Mouse (Mus musculus): ENCODE data around the gene Dbh. TPM values are rescaled to one million over a fixed set of nuclear protein-coding genes. Genes with fewer than 3 reads are reported as not detected.

Dbh gene
- polyA plus RNA-seq, 1 experiment from 2014 or later: not detected

DNA sequence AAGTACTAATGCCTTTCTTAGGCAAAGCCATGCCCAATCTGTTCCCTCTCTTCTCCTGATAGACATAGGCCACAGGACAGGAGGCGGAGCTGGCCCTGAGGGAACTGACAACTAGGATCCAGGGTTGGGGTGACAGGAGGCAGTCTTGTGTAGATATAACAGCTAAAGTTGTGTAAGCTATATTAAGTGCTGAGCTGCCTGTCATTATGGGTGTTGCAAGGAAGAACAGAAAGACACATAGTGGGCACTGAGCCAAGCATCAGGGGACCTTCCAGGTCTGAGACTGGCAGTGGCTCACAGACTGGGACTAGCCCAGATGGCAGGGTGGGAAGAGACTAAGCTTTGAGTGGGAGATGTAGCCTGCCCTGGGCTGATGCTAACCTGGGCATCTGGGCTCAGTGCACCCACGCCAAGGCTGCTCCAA, 53.1 kb downstream of the Dbh start:
- DNase-seq (ENCODE audit: low spot score) (no peak), ATAC-seq (replicated peaks; ENCODE audit: low FRiP score) (no peak)
- Histone ChIP-seq H3K27me3 (ENCODE audit: control insufficient read depth, insufficient read depth, low read length) (no peaks in the 10 kb centered on the region), H3K4me3 (ENCODE audit: low read depth, low read length) (no peak overlapping the region), H3K9me3 (ENCODE audit: control insufficient read depth, low read length) (no peaks in the 10 kb centered on the region), H3K9ac (ENCODE audit: low read length) (no peak overlapping the region; the same call in 1 of the 2 replicates), H3K4me2 (ENCODE audit: low read depth, low read length, severe bottlenecking) (no peak overlapping the region), H3K36me3 (ENCODE audit: control insufficient read depth, insufficient read depth, low read length) (no peaks in the 10 kb centered on the region), H3K4me1 (replicated peaks; ENCODE audit: control insufficient read depth, insufficient read depth, low read length) (no peaks in the 10 kb centered on the region), H3K27ac (ENCODE audit: low read depth, low read length) (no peak overlapping the region)
- WGBS: 83% methylated on average over 2 of the region's 2 CpGs

DNA sequence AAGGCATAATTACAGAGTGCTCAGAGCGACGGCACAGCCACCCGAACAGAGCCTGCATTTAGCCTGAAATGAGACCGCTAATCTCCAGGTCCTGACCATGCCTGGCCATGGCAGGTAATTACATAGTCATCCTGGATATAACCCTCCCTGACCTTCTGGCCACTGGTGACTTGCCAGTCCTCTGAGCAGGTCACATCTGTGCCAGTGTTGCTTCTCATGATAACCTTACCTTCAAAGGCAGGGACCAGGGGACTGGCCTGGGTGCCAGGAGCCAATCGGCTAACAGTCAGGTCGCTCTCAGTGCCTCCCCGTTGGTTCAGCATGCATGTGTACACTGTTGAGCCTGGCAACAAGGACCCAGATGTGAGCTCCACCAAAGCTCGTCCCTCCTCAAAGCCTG, 53.5 kb downstream of the Dbh start:
- no peaks in the 10 kb centered on the region for H3K27me3 ChIP-seq (ENCODE audit: control insufficient read depth, insufficient read depth, low read length)
- 89% methylated on average over 8 of the region's 8 CpGs for WGBS
- DNase-seq (ENCODE audit: low spot score): no peak
- H3K4me1 ChIP-seq (replicated peaks; ENCODE audit: control insufficient read depth, insufficient read depth, low read length): no peaks in the 10 kb centered on the region
- H3K9me3 ChIP-seq (ENCODE audit: control insufficient read depth, low read length): no peaks in the 10 kb centered on the region
- no peak overlapping the region for H3K4me2 ChIP-seq (ENCODE audit: low read depth, low read length, severe bottlenecking)
- H3K27ac ChIP-seq (ENCODE audit: low read depth, low read length): no peak overlapping the region
- H3K4me3 ChIP-seq (ENCODE audit: low read depth, low read length): no peak overlapping the region
- H3K9ac ChIP-seq (ENCODE audit: low read length): no peak overlapping the region
- H3K36me3 ChIP-seq (ENCODE audit: control insufficient read depth, insufficient read depth, low read length): no peaks in the 10 kb centered on the region
- ATAC-seq (replicated peaks; ENCODE audit: low FRiP score): no peak

DNA sequence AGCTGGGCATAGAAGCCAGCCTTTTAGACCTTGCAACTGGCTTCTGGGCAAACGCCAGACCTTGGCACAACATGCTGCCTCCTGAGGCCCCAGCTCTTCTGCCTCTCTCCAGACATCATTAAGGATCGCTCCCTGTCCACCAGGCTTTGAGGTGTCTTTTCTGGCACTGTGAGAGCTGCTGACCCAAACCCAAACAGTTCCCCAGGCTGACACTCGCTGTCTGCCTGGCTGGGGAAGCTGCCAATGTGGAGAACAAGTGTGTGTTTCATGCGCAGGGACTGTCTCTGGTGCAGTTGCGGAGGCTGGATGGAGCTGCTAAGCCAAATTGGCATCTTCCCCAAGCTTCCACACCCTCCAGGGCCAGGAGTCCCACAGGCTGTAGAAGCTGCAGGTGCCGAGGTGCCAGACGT, 58.0 kb downstream of the Dbh start:
- no peak for ATAC-seq (replicated peaks; ENCODE audit: low FRiP score)
- DNase-seq (ENCODE audit: low spot score): no peak
- Histone ChIP-seq H3K9ac (ENCODE audit: low read length) (no peak overlapping the region), H3K36me3 (ENCODE audit: control insufficient read depth, insufficient read depth, low read length) (no peaks in the 10 kb centered on the region), H3K9me3 (ENCODE audit: control insufficient read depth, low read length) (no peaks in the 10 kb centered on the region), H3K27me3 (ENCODE audit: control insufficient read depth, insufficient read depth, low read length) (no peaks in the 10 kb centered on the region), H3K27ac (ENCODE audit: low read depth, low read length) (no peak overlapping the region), H3K4me2 (ENCODE audit: low read depth, low read length, severe bottlenecking) (no peak overlapping the region), H3K4me1 (replicated peaks; ENCODE audit: control insufficient read depth, insufficient read depth, low read length) (no peaks in the 10 kb centered on the region), H3K4me3 (ENCODE audit: low read depth, low read length) (no peak overlapping the region)
- 88% methylated on average over 7 of the region's 7 CpGs for WGBS

DNA sequence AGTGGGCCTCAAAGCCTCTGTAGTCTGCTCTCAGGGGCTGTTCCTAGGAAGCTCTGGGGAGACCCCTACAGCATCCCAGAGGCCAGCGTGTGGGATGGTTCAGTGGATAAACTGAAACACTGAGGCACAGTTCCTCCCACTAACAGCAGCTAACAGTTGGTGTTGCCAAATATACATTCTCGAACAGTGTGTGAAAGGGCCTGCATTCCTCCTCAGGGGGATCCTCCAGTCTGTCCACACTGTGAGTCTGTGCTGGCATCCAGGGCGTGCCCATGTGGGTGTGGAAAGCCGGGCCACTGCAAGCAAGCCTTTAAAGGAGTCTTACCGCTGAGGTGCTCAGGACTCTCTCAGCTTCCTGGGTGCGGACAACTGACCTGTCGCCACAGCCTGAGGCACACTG, 61.5 kb downstream of the Dbh start:
- H3K4me2 ChIP-seq (ENCODE audit: low read depth, low read length, severe bottlenecking): no peak overlapping the region
- H3K27me3 ChIP-seq (ENCODE audit: control insufficient read depth, insufficient read depth, low read length): no peaks in the 10 kb centered on the region
- no peaks in the 10 kb centered on the region for H3K4me1 ChIP-seq (replicated peaks; ENCODE audit: control insufficient read depth, insufficient read depth, low read length)
- H3K36me3 ChIP-seq (ENCODE audit: control insufficient read depth, insufficient read depth, low read length): no peaks in the 10 kb centered on the region
- H3K4me3 ChIP-seq (ENCODE audit: low read depth, low read length): no peak overlapping the region
- H3K27ac ChIP-seq (ENCODE audit: low read depth, low read length): no peak overlapping the region
- H3K9ac ChIP-seq (ENCODE audit: low read length): no peak overlapping the region
- 73% methylated on average over 7 of the region's 7 CpGs for WGBS
- ATAC-seq (replicated peaks; ENCODE audit: low FRiP score): no peak
- DNase-seq (ENCODE audit: low spot score): no peak
- no peaks in the 10 kb centered on the region for H3K9me3 ChIP-seq (ENCODE audit: control insufficient read depth, low read length)

DNA sequence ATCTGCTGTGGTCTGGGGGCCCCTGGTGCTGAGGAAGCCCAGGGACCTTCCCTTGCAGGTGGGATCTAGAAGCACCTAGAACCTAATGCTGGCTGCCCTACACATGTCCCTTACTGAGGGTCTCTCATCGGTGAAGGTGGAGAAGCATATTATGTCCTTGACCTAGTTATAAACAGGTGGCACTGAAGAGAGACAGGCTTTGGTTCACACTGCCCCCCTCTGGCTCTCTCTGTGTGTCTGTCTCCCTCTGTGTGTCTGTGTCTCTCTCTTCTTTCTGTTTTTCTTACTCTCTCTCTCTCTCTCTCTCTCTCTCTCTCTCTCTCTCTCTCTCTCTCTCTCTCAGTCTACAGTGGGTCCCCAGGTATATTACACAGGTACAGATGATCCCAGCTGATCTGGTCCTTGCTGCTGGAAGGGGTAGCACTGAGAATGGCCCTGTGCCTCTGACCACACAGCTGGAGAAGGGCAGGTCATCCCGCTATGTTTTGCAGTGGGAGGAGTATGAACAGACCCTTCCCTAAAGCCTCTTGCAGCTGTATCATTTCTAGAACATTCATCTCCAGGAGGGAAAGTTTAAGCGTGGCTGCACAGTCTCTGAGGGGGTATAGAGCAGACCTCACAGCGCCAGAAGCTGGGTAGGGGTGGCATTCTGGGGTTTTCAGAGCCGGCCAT, 63.9 kb downstream of the Dbh start:
- Histone ChIP-seq H3K9me3 (ENCODE audit: control insufficient read depth, low read length) (no peaks in the 10 kb centered on the region), H3K4me2 (ENCODE audit: low read depth, low read length, severe bottlenecking) (no peak overlapping the region)
- 86% methylated on average over 5 of the region's 5 CpGs for WGBS

DNA sequence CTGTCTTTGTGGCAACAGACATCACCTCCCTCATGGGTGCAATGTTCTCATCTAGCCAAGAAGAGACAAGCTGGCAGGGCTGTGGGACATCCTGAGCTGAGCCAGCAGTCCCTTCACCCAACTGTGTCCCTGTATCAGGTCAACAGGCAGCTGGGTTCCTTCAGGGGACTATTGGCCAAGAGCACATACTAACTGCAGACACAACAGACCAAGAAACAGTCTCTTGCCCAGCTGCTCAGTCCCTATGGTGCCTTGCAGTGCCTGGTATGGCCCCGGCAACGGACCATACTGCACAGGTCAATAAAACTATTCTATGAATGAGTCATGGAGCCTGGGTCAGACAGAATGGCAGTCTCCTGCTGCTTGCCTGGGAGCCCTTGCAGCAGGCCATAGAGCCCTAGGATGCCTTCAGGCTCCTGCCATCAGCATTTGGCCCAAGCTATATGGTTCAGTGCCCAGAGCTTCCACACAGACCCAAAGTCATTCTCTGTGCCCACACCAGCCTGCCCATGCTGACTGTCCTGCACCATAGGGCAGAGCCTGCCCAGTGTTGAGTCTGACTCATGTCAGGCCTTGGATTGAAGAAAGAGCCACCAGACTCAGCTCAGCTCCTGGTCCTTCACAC, 64.6 kb downstream of the Dbh start:
- Histone ChIP-seq H3K4me3 (ENCODE audit: low read depth, low read length) (no peak overlapping the region), H3K9ac (ENCODE audit: low read length) (no peak overlapping the region), H3K9me3 (ENCODE audit: control insufficient read depth, low read length) (no peaks in the 10 kb centered on the region), H3K36me3 (ENCODE audit: control insufficient read depth, insufficient read depth, low read length) (no peaks in the 10 kb centered on the region), H3K27ac (ENCODE audit: low read depth, low read length) (no peak overlapping the region), H3K4me2 (ENCODE audit: low read depth, low read length, severe bottlenecking) (no peak overlapping the region), H3K27me3 (ENCODE audit: control insufficient read depth, insufficient read depth, low read length) (no peaks in the 10 kb centered on the region), H3K4me1 (replicated peaks; ENCODE audit: control insufficient read depth, insufficient read depth, low read length) (no peaks in the 10 kb centered on the region; the same call in 1 of the 2 replicates)
- no peak for DNase-seq (ENCODE audit: low spot score)
- no peak for ATAC-seq (replicated peaks; ENCODE audit: low FRiP score)
- WGBS: 87% methylated on average over 2 of the region's 2 CpGs

More for the DNA sequence above, 63.9 kb downstream of the Dbh start:
- no peak overlapping the region for H3K9ac ChIP-seq (ENCODE audit: low read length)
- DNase-seq (ENCODE audit: low spot score): no peak
- no peak overlapping the region for H3K4me3 ChIP-seq (ENCODE audit: low read depth, low read length)
- no peaks in the 10 kb centered on the region; the same call in 1 of the 2 replicates for H3K4me1 ChIP-seq (replicated peaks; ENCODE audit: control insufficient read depth, insufficient read depth, low read length)
- ATAC-seq (replicated peaks; ENCODE audit: low FRiP score): no peak
- H3K27ac ChIP-seq (ENCODE audit: low read depth, low read length): no peak overlapping the region
- no peaks in the 10 kb centered on the region for H3K36me3 ChIP-seq (ENCODE audit: control insufficient read depth, insufficient read depth, low read length)
- H3K27me3 ChIP-seq (ENCODE audit: control insufficient read depth, insufficient read depth, low read length): no peaks in the 10 kb centered on the region

DNA sequence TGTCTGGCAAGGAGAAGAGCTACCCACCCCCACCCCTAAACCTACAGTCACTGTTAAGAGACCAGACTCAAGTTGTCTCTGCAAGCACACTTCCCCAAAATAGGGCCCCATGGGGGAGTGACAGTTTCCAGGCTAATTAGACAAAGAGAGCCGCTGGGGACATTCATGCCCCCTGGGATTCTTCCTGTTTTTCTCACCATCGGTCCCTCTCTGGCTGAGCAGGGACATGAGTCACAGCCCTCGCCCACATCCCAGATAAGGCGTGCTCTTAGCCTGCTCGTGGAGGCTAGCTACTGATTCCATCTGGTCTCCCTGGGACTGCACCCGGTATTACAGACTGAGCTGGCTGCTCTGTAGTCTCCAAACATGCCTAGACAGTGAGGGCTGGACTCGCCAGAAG, 67.3 kb downstream of the Dbh start:
- no peak overlapping the region for H3K9ac ChIP-seq (ENCODE audit: low read length)
- H3K9me3 ChIP-seq (ENCODE audit: control insufficient read depth, low read length): no peaks in the 10 kb centered on the region
- no peak for DNase-seq (ENCODE audit: low spot score)
- H3K27ac ChIP-seq (ENCODE audit: low read depth, low read length): no peak overlapping the region
- H3K4me2 ChIP-seq (ENCODE audit: low read depth, low read length, severe bottlenecking): no peak overlapping the region
- 28% methylated on average over 7 of the region's 7 CpGs for WGBS
- ATAC-seq (replicated peaks; ENCODE audit: low FRiP score): no peak
- no peak overlapping the region for H3K4me3 ChIP-seq (ENCODE audit: low read depth, low read length)
- H3K4me1 ChIP-seq (replicated peaks; ENCODE audit: control insufficient read depth, insufficient read depth, low read length): no peaks in the 10 kb centered on the region; the same call in 1 of the 2 replicates
- no peaks in the 10 kb centered on the region for H3K27me3 ChIP-seq (ENCODE audit: control insufficient read depth, insufficient read depth, low read length)
- H3K36me3 ChIP-seq (ENCODE audit: control insufficient read depth, insufficient read depth, low read length): no peaks in the 10 kb centered on the region
